In the genomic region with DNA sequence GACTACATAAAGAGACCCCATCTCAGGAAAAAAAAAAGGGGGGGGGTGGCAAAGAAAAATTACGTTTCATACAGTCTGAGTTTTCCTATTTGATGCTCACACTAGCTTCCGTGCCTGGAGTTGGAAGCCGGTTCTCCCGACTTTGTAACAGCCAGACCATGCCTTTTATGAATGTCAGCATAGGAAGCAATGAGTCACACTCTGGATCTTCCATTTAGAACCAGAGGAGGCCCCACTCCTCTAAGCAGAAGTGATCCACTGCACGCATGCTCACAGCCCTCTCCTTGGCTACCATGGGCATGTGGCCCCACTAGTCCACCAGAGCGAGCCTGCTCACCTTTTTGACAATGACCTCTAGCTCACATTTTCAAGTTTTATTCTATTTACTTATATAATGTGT, we compare ENCODE assay signal across 30 mouse cellular contexts. TPM values are rescaled to one million over a fixed set of nuclear protein-coding genes. Genes with fewer than 3 reads are reported as not detected.
DNase-seq lines count a peak whose midpoint lies in the region; ATAC-seq and TF ChIP-seq lines count a peak whose summit lies in the region.
"Had no signal": no experiment of that assay in that cellular context is flagged by ENCODE, and none has a peak within 500 bp of the region (broad histone marks: within the 10 kb centered on the region; RNA-seq: fewer than 3 reads in every experiment).

No protein-coding gene starts in this region.

- DNase-seq in 3T3-L1 (ENCODE audit: low read depth, low spot score): peak; percentile 67
- no peak for DNase-seq in hindbrain, postnatal 0 days (ENCODE audit: low spot score)
- no peak for DNase-seq in midbrain, embryonic 11.5 days (ENCODE audit: low spot score, missing footprints)
- DNase-seq in cerebellum, adult 8-10 months: no peak
- DNase-seq: adrenal gland, adult 2 months; adrenal gland, postnatal 14 days; cerebellum, adult 2 months; cerebellum, postnatal 10 days; cerebellum, postnatal 36 days; embryo, embryonic 11 days; forebrain, postnatal 0 days; gastrocnemius, adult 2 months; gastrocnemius, postnatal 14 days; heart, adult 18-20 months; heart, postnatal 14 days; heart, postnatal 4 days; kidney, adult 11 months; kidney, adult 8-10 months had no signal

- TF ChIP-seq CTCF in C2C12 (IDR thresholded peaks at IDR 0.05; ENCODE audit: control insufficient read depth, insufficient read depth, insufficient read length): no peak
- TF ChIP-seq CTCF in bone marrow macrophage, adult 2 months (IDR thresholded peaks at IDR 0.05; ENCODE audit: low read depth, low read length): no peak
- TF ChIP-seq CTCF in hindbrain, postnatal 0 days (IDR thresholded peaks at IDR 0.05; ENCODE audit: low read depth): no peak

- H3ac ChIP-seq in C2C12 (ENCODE audit: control insufficient read depth, insufficient read length, low read depth): no peak overlapping the region

- ATAC-seq in erythroid progenitor cell, adult 5-6 weeks (replicated peaks; ENCODE audit: low FRiP score, poor library complexity, severe bottlenecking): no peak
- ATAC-seq in hindbrain, postnatal 0 days: no peak
- ATAC-seq in midbrain, embryonic 11.5 days (ENCODE audit: low FRiP score): no peak
- ATAC-seq: forebrain, embryonic 14.5 days; forebrain, postnatal 0 days; intestine, embryonic 15.5 days had no signal

- no peak overlapping the region for H3K4me2 ChIP-seq in hindbrain, postnatal 0 days (ENCODE audit: low read depth, low read length)
- H3K4me2 ChIP-seq in midbrain, embryonic 11.5 days: no peak overlapping the region
- H3K4me2 ChIP-seq: heart, embryonic 12.5 days; heart, embryonic 15.5 days; hindbrain, embryonic 15.5 days; intestine, embryonic 15.5 days had no signal

- H3K4me3 ChIP-seq in C2C12 (ENCODE audit: insufficient read depth, poor library complexity, severe bottlenecking): no peak overlapping the region
- no peak overlapping the region for H3K4me3 ChIP-seq in bone marrow macrophage, adult 2 months (ENCODE audit: insufficient read depth, low read length)
- no peak overlapping the region for H3K4me3 ChIP-seq in macrophage (ENCODE audit: inconsistent target)
- H3K4me3 ChIP-seq in hindbrain, postnatal 0 days (ENCODE audit: low read length): no peak overlapping the region
- H3K4me3 ChIP-seq in midbrain, embryonic 11.5 days (ENCODE audit: low read depth, low read length): no peak overlapping the region
- H3K4me3 ChIP-seq: erythroblast, embryonic 14.5 days; gastrocnemius, adult 2 months; heart, embryonic 12.5 days; heart, embryonic 15.5 days; hindbrain, embryonic 15.5 days; intestine, embryonic 15.5 days had no signal

- H3K79me2 ChIP-seq in C2C12 (ENCODE audit: control insufficient read depth, insufficient read depth): no peaks in the 10 kb centered on the region
- no peaks in the 10 kb centered on the region for H3K79me2 ChIP-seq in macrophage (ENCODE audit: inconsistent target)

- no peak overlapping the region for H3K9ac ChIP-seq in hindbrain, postnatal 0 days (replicated peaks; ENCODE audit: low read length)
- no peak overlapping the region for H3K9ac ChIP-seq in midbrain, embryonic 11.5 days (ENCODE audit: low read length)
- H3K9ac ChIP-seq: forebrain, postnatal 0 days; heart, embryonic 12.5 days; heart, embryonic 15.5 days; hindbrain, embryonic 15.5 days; intestine, embryonic 15.5 days had no signal

- no peaks in the 10 kb centered on the region for H3K27me3 ChIP-seq in C2C12 (ENCODE audit: control insufficient read depth, insufficient read depth, insufficient read length)
- no peaks in the 10 kb centered on the region for H3K27me3 ChIP-seq in hindbrain, postnatal 0 days (ENCODE audit: insufficient read depth, low read length)
- no peaks in the 10 kb centered on the region for H3K27me3 ChIP-seq in midbrain, embryonic 11.5 days (ENCODE audit: control insufficient read depth, insufficient read depth, low read length)
- H3K27me3 ChIP-seq: heart, embryonic 12.5 days; heart, embryonic 15.5 days; hindbrain, embryonic 15.5 days; intestine, embryonic 15.5 days had no signal

- peaks cover 58% of the 10 kb centered on the region for H3K4me1 ChIP-seq in bone marrow macrophage, adult 2 months (ENCODE audit: control insufficient read depth, insufficient read depth, low read length)
- H3K4me1 ChIP-seq in hindbrain, postnatal 0 days (ENCODE audit: insufficient read depth, low read length): no peaks in the 10 kb centered on the region
- H3K4me1 ChIP-seq in midbrain, embryonic 11.5 days (ENCODE audit: control insufficient read depth, insufficient read depth, low read length): no peaks in the 10 kb centered on the region
- H3K4me1 ChIP-seq: heart, embryonic 12.5 days; heart, embryonic 15.5 days; hindbrain, embryonic 15.5 days; intestine, embryonic 15.5 days had no signal

- 82% methylated on average over 6 of the region's 6 CpGs for WGBS in macrophage (ENCODE audit: missing documents)
- 81% methylated on average over 6 of the region's 6 CpGs for WGBS in hindbrain, postnatal 0 days
- WGBS in midbrain, embryonic 11.5 days: 81% methylated on average over 6 of the region's 6 CpGs

- H3K9me3 ChIP-seq in hindbrain, postnatal 0 days (ENCODE audit: low read length): no peaks in the 10 kb centered on the region
- no peaks in the 10 kb centered on the region for H3K9me3 ChIP-seq in midbrain, embryonic 11.5 days (ENCODE audit: control insufficient read depth, low read length)
- H3K9me3 ChIP-seq: heart, embryonic 12.5 days; heart, embryonic 15.5 days; hindbrain, embryonic 15.5 days; intestine, embryonic 15.5 days had no signal

- peak overlapping the region; percentile 83 for H3K27ac ChIP-seq in bone marrow macrophage, adult 2 months (ENCODE audit: insufficient read depth, low read depth, low read length)
- H3K27ac ChIP-seq in macrophage: peak overlapping the region; percentile 12; the same call in 1 of the 2 replicates
- H3K27ac ChIP-seq in hindbrain, postnatal 0 days: no peak overlapping the region
- H3K27ac ChIP-seq in midbrain, embryonic 11.5 days (ENCODE audit: low read depth, low read length): no peak overlapping the region
- H3K27ac ChIP-seq: gastrocnemius, adult 2 months; heart, embryonic 15.5 days; hindbrain, embryonic 15.5 days; intestine, embryonic 15.5 days had no signal

- H3K79me3 ChIP-seq in C2C12 (ENCODE audit: low read depth): no peaks in the 10 kb centered on the region

- H3K36me3 ChIP-seq in C2C12 (ENCODE audit: control insufficient read depth, insufficient read depth): peaks cover 4% of the 10 kb centered on the region
- H3K36me3 ChIP-seq in macrophage (ENCODE audit: inconsistent target): no peaks in the 10 kb centered on the region
- no peaks in the 10 kb centered on the region for H3K36me3 ChIP-seq in hindbrain, postnatal 0 days (ENCODE audit: insufficient read depth, low read length)
- H3K36me3 ChIP-seq in midbrain, embryonic 11.5 days (ENCODE audit: control insufficient read depth, insufficient read depth, low read length): no peaks in the 10 kb centered on the region
- H3K36me3 ChIP-seq: G1E; heart, embryonic 12.5 days; heart, embryonic 15.5 days; hindbrain, embryonic 15.5 days; intestine, embryonic 15.5 days had no signal

- no peak for TF ChIP-seq POLR2A in bone marrow macrophage, adult 2 months (IDR thresholded peaks at IDR 0.05; ENCODE audit: borderline replicate concordance, low read depth, low read length)

RNA-seq across cellular contexts. Expression of a gene that starts 21.4 kb away (rescaled TPM):
- polyA plus RNA-seq in C2C12 (2012; fragmentation: generic; extraction: Trizol) (145 TPM), macrophage (2018) (not detected in 3 replicates)
- polyA plus RNA-seq in bone marrow macrophage, adult 2 months (2012; ENCODE audit: insufficient read depth, insufficient read length, missing spikeins): not detected in 2 replicates
- total RNA-seq in macrophage (2018; cell fraction: chromatin; rRNA removed): not detected
- total RNA-seq in macrophage (2018; cell fraction: cytosol; rRNA removed): under 1 TPM in 1 of 26 experiments, not detected in 25; 0.14 TPM
- 1 to 10 TPM in 1 of 26 experiments, not detected in 25; 1.7 TPM for total RNA-seq in macrophage (2018; cell fraction: nucleus; rRNA removed)
- not detected in 2 replicates for total RNA-seq in erythroid progenitor cell, adult 5-6 weeks (2015; ENCODE audit: low replicate concordance)
- total RNA-seq in erythroid progenitor cell, adult 5-6 weeks (2017; ENCODE audit: low replicate concordance): not detected in 2 replicates
- total RNA-seq in hindbrain, postnatal 0 days (2014; rRNA removed): 13.4 and 23.7 TPM in 2 replicates
- polyA plus RNA-seq in hindbrain, postnatal 0 days (2015; fragmentation: Nextera tagmentation; extraction: Ambion mirVana): 12.9 and 14.3 TPM in 2 replicates
- 0.19 and 0.30 TPM in 2 replicates for polyA plus RNA-seq in midbrain, embryonic 11.5 days (2014; fragmentation: Nextera tagmentation; extraction: Ambion mirVana)
- total RNA-seq: G1E; gastrocnemius, adult 2 months; gastrocnemius, postnatal 4 days had no signal
- polyA plus RNA-seq: erythroblast, embryonic 14.5 days; G1E had no signal

RNA-seq across cellular contexts. Expression of a gene that starts 29.7 kb away (rescaled TPM):
- polyA plus RNA-seq in C2C12 (2012; fragmentation: generic; extraction: Trizol) (22.0 TPM), macrophage (2018) (7.4 to 12.5 TPM (median 10.7 TPM) in 3 replicates)
- polyA plus RNA-seq in bone marrow macrophage, adult 2 months (2012; ENCODE audit: insufficient read depth, insufficient read length, missing spikeins): 6.1 and 8.5 TPM in 2 replicates
- total RNA-seq in macrophage (2018; cell fraction: chromatin; rRNA removed): 10 to 100 TPM in 8 of 26 experiments, 1 to 10 TPM in 17, not detected in 1; 1.1 to 13.1 (median 5.3) TPM
- 10 to 100 TPM in 11 of 26 experiments, 1 to 10 TPM in 15; 5.0 to 15.5 (median 9.5) TPM for total RNA-seq in macrophage (2018; cell fraction: cytosol; rRNA removed)
- 10 to 100 TPM in 13 of 26 experiments, 1 to 10 TPM in 13; 2.6 to 21.5 (median 10.2) TPM for total RNA-seq in macrophage (2018; cell fraction: nucleus; rRNA removed)
- 0.72 and 0.84 TPM in 2 replicates for total RNA-seq in erythroid progenitor cell, adult 5-6 weeks (2015; ENCODE audit: low replicate concordance)
- 0.39 and 2.3 TPM in 2 replicates for total RNA-seq in erythroid progenitor cell, adult 5-6 weeks (2017; ENCODE audit: low replicate concordance)
- total RNA-seq in hindbrain, postnatal 0 days (2014; rRNA removed): 15.3 and 17.2 TPM in 2 replicates
- 9.4 and 10.8 TPM in 2 replicates for polyA plus RNA-seq in hindbrain, postnatal 0 days (2015; fragmentation: Nextera tagmentation; extraction: Ambion mirVana)
- polyA plus RNA-seq in midbrain, embryonic 11.5 days (2014; fragmentation: Nextera tagmentation; extraction: Ambion mirVana): 14.9 and 15.8 TPM in 2 replicates

RNA-seq across cellular contexts. Expression of a gene that starts 35.2 kb away (rescaled TPM):
- 0.20 TPM for polyA plus RNA-seq in C2C12 (2012; fragmentation: generic; extraction: Trizol)
- polyA plus RNA-seq in bone marrow macrophage, adult 2 months (2012; ENCODE audit: insufficient read depth, insufficient read length, missing spikeins): 106 and 116 TPM in 2 replicates
- total RNA-seq in macrophage (2018; cell fraction: chromatin; rRNA removed): 10 to 100 TPM in 17 of 26 experiments, 1 to 10 TPM in 9; 1.4 to 69.2 (median 14.2) TPM
- 10 to 100 TPM in 18 of 26 experiments, 1 to 10 TPM in 8; 7.8 to 58.2 (median 22.2) TPM for total RNA-seq in macrophage (2018; cell fraction: cytosol; rRNA removed)
- 100 to 1,000 TPM in 4 of 26 experiments, 10 to 100 TPM in 22; 12.2 to 164 (median 23.7) TPM for total RNA-seq in macrophage (2018; cell fraction: nucleus; rRNA removed)
- 10.4 to 103 TPM (median 37.8 TPM) in 3 replicates for polyA plus RNA-seq in macrophage (2018)
- 1.3 and 11.2 TPM in 2 replicates for total RNA-seq in erythroid progenitor cell, adult 5-6 weeks (2015; ENCODE audit: low replicate concordance)
- total RNA-seq in erythroid progenitor cell, adult 5-6 weeks (2017; ENCODE audit: low replicate concordance): 0.77 and 2.6 TPM in 2 replicates
- total RNA-seq in hindbrain, postnatal 0 days (2014; rRNA removed): 1.7 TPM in 1 of 2 replicates, not detected in the other
- polyA plus RNA-seq in hindbrain, postnatal 0 days (2015; fragmentation: Nextera tagmentation; extraction: Ambion mirVana): 1.3 and 1.6 TPM in 2 replicates
- polyA plus RNA-seq in midbrain, embryonic 11.5 days (2014; fragmentation: Nextera tagmentation; extraction: Ambion mirVana): 0.66 and 0.89 TPM in 2 replicates
- polyA plus RNA-seq: erythroblast, embryonic 14.5 days; heart, embryonic 12.5 days had no signal

RNA-seq across cellular contexts. Expression of a gene that starts 38.4 kb away (rescaled TPM):
- polyA plus RNA-seq in C2C12 (2012; fragmentation: generic; extraction: Trizol): 9.3 TPM
- 0.32 and 0.70 TPM in 2 replicates for polyA plus RNA-seq in bone marrow macrophage, adult 2 months (2012; ENCODE audit: insufficient read depth, insufficient read length, missing spikeins)
- total RNA-seq in macrophage (2018; cell fraction: chromatin; rRNA removed): not detected
- under 1 TPM in 12 of 26 experiments, not detected in 14; 0.03 to 0.33 (median 0.09) TPM for total RNA-seq in macrophage (2018; cell fraction: cytosol; rRNA removed)
- 1 to 10 TPM in 2 of 26 experiments, under 1 TPM in 5, not detected in 19; 0.19 to 1.3 (median 0.23) TPM for total RNA-seq in macrophage (2018; cell fraction: nucleus; rRNA removed)
- 0.14 TPM in 1 of 3 replicates, not detected in the others for polyA plus RNA-seq in macrophage (2018)
- 1.8 TPM in 1 of 2 replicates, not detected in the other for total RNA-seq in erythroid progenitor cell, adult 5-6 weeks (2015; ENCODE audit: low replicate concordance)
- 0.61 and 2.3 TPM in 2 replicates for total RNA-seq in erythroid progenitor cell, adult 5-6 weeks (2017; ENCODE audit: low replicate concordance)
- total RNA-seq in hindbrain, postnatal 0 days (2014; rRNA removed): 4.9 and 5.0 TPM in 2 replicates
- 2.4 and 2.7 TPM in 2 replicates for polyA plus RNA-seq in hindbrain, postnatal 0 days (2015; fragmentation: Nextera tagmentation; extraction: Ambion mirVana)
- 4.9 and 5.4 TPM in 2 replicates for polyA plus RNA-seq in midbrain, embryonic 11.5 days (2014; fragmentation: Nextera tagmentation; extraction: Ambion mirVana)
- polyA plus RNA-seq: G1E had no signal

RNA-seq across cellular contexts. Expression of a gene that starts 46.5 kb away (rescaled TPM):
- polyA plus RNA-seq in C2C12 (2012; fragmentation: generic; extraction: Trizol): 91.7 TPM
- polyA plus RNA-seq in bone marrow macrophage, adult 2 months (2012; ENCODE audit: insufficient read depth, insufficient read length, missing spikeins): 49.9 and 53.0 TPM in 2 replicates
- 10 to 100 TPM in 15 of 26 experiments, 1 to 10 TPM in 11; 3.2 to 41.6 (median 12.0) TPM for total RNA-seq in macrophage (2018; cell fraction: chromatin; rRNA removed)
- total RNA-seq in macrophage (2018; cell fraction: cytosol; rRNA removed): 10 to 100 TPM; 27.5 to 53.2 (median 39.7) TPM
- 10 to 100 TPM in 21 of 26 experiments, 1 to 10 TPM in 5; 5.8 to 55.5 (median 12.9) TPM for total RNA-seq in macrophage (2018; cell fraction: nucleus; rRNA removed)
- polyA plus RNA-seq in macrophage (2018): 55.0 to 61.6 TPM (median 59.2 TPM) in 3 replicates
- total RNA-seq in erythroid progenitor cell, adult 5-6 weeks (2015; ENCODE audit: low replicate concordance): 31.4 and 102 TPM in 2 replicates
- total RNA-seq in erythroid progenitor cell, adult 5-6 weeks (2017; ENCODE audit: low replicate concordance): 14.5 and 24.2 TPM in 2 replicates
- total RNA-seq in hindbrain, postnatal 0 days (2014; rRNA removed): 61.6 and 96.0 TPM in 2 replicates
- 172 and 185 TPM in 2 replicates for polyA plus RNA-seq in hindbrain, postnatal 0 days (2015; fragmentation: Nextera tagmentation; extraction: Ambion mirVana)
- 226 and 232 TPM in 2 replicates for polyA plus RNA-seq in midbrain, embryonic 11.5 days (2014; fragmentation: Nextera tagmentation; extraction: Ambion mirVana)

Comparison
In these comparisons a context has a peak if more than half of its experiments do, and no peak if none do; other contexts are left out.
1. H3K27ac ChIP-seq: peak in bone marrow macrophage, adult 2 months (single experiment) and macrophage (single experiment); none in hindbrain, postnatal 0 days (single experiment) and midbrain, embryonic 11.5 days (single experiment).
2. RNA of a gene that starts 21.4 kb away (polyA plus RNA-seq): 145 TPM in C2C12 (single experiment) and 12.9 to 14.3 TPM in hindbrain, postnatal 0 days; 0.19 to 0.30 TPM in midbrain, embryonic 11.5 days, not detected in macrophage and not detected in bone marrow macrophage, adult 2 months; every median in the first group is over 10 times any median in the second.